Mouse (Mus musculus) embryo, embryonic 11.5 days (tissue): ENCODE measurements at regions not wholly inside any gene's neighbourhood (a gene's known extent, or its start where the extent isn't known, plus 50 kb on each side); places are given as distances from the start of the nearest gene placed in this dataset.

Experiments used
- DNase-seq: peaks from one replicate; pipeline ENCODE4 v3.0.0-alpha.2; 2012; ENCODE audit warnings: low read depth, low spot score

- no peak for DNase-seq
These were observed 498.1 kb downstream of the Slc22a22 start for GRCm38 (mm10) chr15:56979353-56979752.

- DNase-seq: no peak
These were observed 501.7 kb downstream of the Slc22a22 start for GRCm38 (mm10) chr15:56975446-56976433.

- no peak for DNase-seq
These were observed 507.3 kb downstream of the Slc22a22 start for GRCm38 (mm10) chr15:56970140-56970539.

GRCm38 (mm10) chr15:56956356-56956755, 521.1 kb downstream of the Slc22a22 start:
- no peak for DNase-seq

- no peak for DNase-seq
These were observed 525.2 kb downstream of the Slc22a22 start for GRCm38 (mm10) chr15:56952176-56952575.

- no peak for DNase-seq
These were observed 526.6 kb downstream of the Slc22a22 start for GRCm38 (mm10) chr15:56950824-56951223.

GRCm38 (mm10) chr15:56940891-56941290, 536.5 kb downstream of the Slc22a22 start:
- DNase-seq: no peak

- DNase-seq: no peak
These were observed 580.9 kb downstream of the Slc22a22 start for GRCm38 (mm10) chr15:56896553-56896952.

GRCm38 (mm10) chr15:56881501-56881900, 595.9 kb downstream of the Slc22a22 start:
- DNase-seq: no peak

- no peak for DNase-seq
These were observed 611.5 kb downstream of the Slc22a22 start for GRCm38 (mm10) chr15:56865879-56866278.

- no peak for DNase-seq
These were observed 612.2 kb downstream of the Slc22a22 start for GRCm38 (mm10) chr15:56865035-56865804.

GRCm38 (mm10) chr15:56858627-56859334, 618.6 kb downstream of the Slc22a22 start:
- peak; percentile 31 for DNase-seq

GRCm38 (mm10) chr15:56858134-56858533, 619.3 kb downstream of the Slc22a22 start:
- peak; percentile 30 for DNase-seq

- DNase-seq: peak; percentile 49
These were observed 621.4 kb downstream of the Slc22a22 start for GRCm38 (mm10) chr15:56856057-56856456.

GRCm38 (mm10) chr15:56853106-56853505, 624.3 kb downstream of the Slc22a22 start:
- no peak for DNase-seq

GRCm38 (mm10) chr15:56847469-56848128, 629.8 kb downstream of the Slc22a22 start:
- no peak for DNase-seq

GRCm38 (mm10) chr15:56844574-56844973, 632.9 kb downstream of the Slc22a22 start:
- no peak for DNase-seq

- no peak for DNase-seq
These were observed 635.9 kb downstream of the Slc22a22 start for GRCm38 (mm10) chr15:56841516-56841915.

GRCm38 (mm10) chr15:56837292-56837691, 640.1 kb downstream of the Slc22a22 start:
- no peak for DNase-seq

- no peak for DNase-seq
These were observed 642.8 kb downstream of the Slc22a22 start for GRCm38 (mm10) chr15:56834621-56835020.

- no peak for DNase-seq
These were observed 644.8 kb downstream of the Slc22a22 start for GRCm38 (mm10) chr15:56832666-56833065.
